In genomic region chr16:91413102-91413844, GRCm38 (mm10) we compare ENCODE assay signal across 12 mouse cellular contexts. TPM values are rescaled to one million over a fixed set of nuclear protein-coding genes. Genes with fewer than 3 reads are reported as not detected.
DNase-seq lines count a peak whose midpoint lies in the region; ATAC-seq and TF ChIP-seq lines count a peak whose summit lies in the region.
"Had no signal": no experiment of that assay in that cellular context is flagged by ENCODE, and none has a peak within 500 bp of the region (broad histone marks: within the 10 kb centered on the region; RNA-seq: fewer than 3 reads in every experiment).

No protein-coding gene starts in this region.

- 28% methylated on average over 12 of the region's 12 CpGs for WGBS in large intestine, adult 2 months

- peak; percentile 19 for DNase-seq in thymus, postnatal 14 days
- no peak for DNase-seq in thymus, postnatal 10 days (ENCODE audit: low spot score in 2 of 2)
- peak; percentile 85 for DNase-seq in large intestine, adult 2 months (ENCODE audit: low read depth, low spot score)
- peak; percentile 76 for DNase-seq in yolk sac, embryonic 10.5 days (ENCODE audit: low spot score)
- DNase-seq in layer of hippocampus, adult 2 months (ENCODE audit: low spot score in 2 of 2), result no peak
- no peak for DNase-seq in retina, embryonic 14.5 days (ENCODE audit: low spot score)
- DNase-seq in gastrocnemius, postnatal 36 days, result no peak

- intact Hi-C loops in gastrocnemius, postnatal 36 days (cut with DNase I), result no loop called here

- TF ChIP-seq CTCF in layer of hippocampus, adult 2 months (conservative IDR thresholded peaks at IDR 0.05), result no peak

- H3K27ac ChIP-seq in layer of hippocampus, adult 2 months, result no peak overlapping the region

- no peak overlapping the region for H3K4me3 ChIP-seq in layer of hippocampus, adult 2 months

- ATAC-seq in granulocyte monocyte progenitor cell, adult 5-6 weeks (replicated peaks; ENCODE audit: poor library complexity, severe bottlenecking), result peak; percentile 47
- ATAC-seq: hindbrain, embryonic 16.5 days; midbrain, embryonic 16.5 days had no signal

RNA-seq across cellular contexts. Expression of gene Il10rb, which starts 7.3 kb away (rescaled TPM):
- total RNA-seq in granulocyte monocyte progenitor cell, adult 5-6 weeks (2014; fragmentation: Nextera tagmentation), result 36.6 and 48.8 TPM in 2 replicates
- total RNA-seq in granulocyte monocyte progenitor cell, adult 5-6 weeks (2017), result 41.3 and 45.8 TPM in 2 replicates
- polyA plus RNA-seq in large intestine, adult 2 months (2012; rRNA removed), result 54.1 and 74.1 TPM in 2 replicates
- 1 to 10 TPM; 8.6 to 9.0 TPM for total RNA-seq in layer of hippocampus, adult 2 months (2021)
- total RNA-seq in gastrocnemius, postnatal 36 days (2021), result 1 to 10 TPM; 6.6 to 6.7 TPM

RNA-seq across cellular contexts. Expression of gene Gm21970, which starts 21.8 kb away (rescaled TPM):
- not detected in 2 replicates for total RNA-seq in granulocyte monocyte progenitor cell, adult 5-6 weeks (2014; fragmentation: Nextera tagmentation)
- total RNA-seq in granulocyte monocyte progenitor cell, adult 5-6 weeks (2017), result not detected in 2 replicates
- not detected in 2 replicates for polyA plus RNA-seq in large intestine, adult 2 months (2012; rRNA removed)
- not detected for total RNA-seq in layer of hippocampus, adult 2 months (2021)
- total RNA-seq in gastrocnemius, postnatal 36 days (2021), result not detected
- polyA plus RNA-seq: embryonic facial prominence, embryonic 14.5 days; hindbrain, embryonic 16.5 days; midbrain, embryonic 16.5 days; stomach, embryonic 14.5 days had no signal

RNA-seq across cellular contexts. Expression of gene Ifnar2, which starts 40.7 kb away (rescaled TPM):
- total RNA-seq in granulocyte monocyte progenitor cell, adult 5-6 weeks (2014; fragmentation: Nextera tagmentation), result 130 and 164 TPM in 2 replicates
- 115 and 139 TPM in 2 replicates for total RNA-seq in granulocyte monocyte progenitor cell, adult 5-6 weeks (2017)
- 16.2 and 20.0 TPM in 2 replicates for polyA plus RNA-seq in large intestine, adult 2 months (2012; rRNA removed)
- total RNA-seq in layer of hippocampus, adult 2 months (2021), result 10 to 100 TPM; 19.8 to 25.5 TPM
- total RNA-seq in gastrocnemius, postnatal 36 days (2021), result 1 to 10 TPM; 7.1 to 7.3 TPM

Comparison
In these comparisons a context has a peak if more than half of its experiments do, and no peak if none do; other contexts are left out.
1. DNase-seq: peak in thymus, postnatal 14 days (single experiment), large intestine, adult 2 months (single experiment) and yolk sac, embryonic 10.5 days (single experiment); none in thymus, postnatal 10 days (0 of 2), layer of hippocampus, adult 2 months (0 of 2), retina, embryonic 14.5 days (single experiment) and gastrocnemius, postnatal 36 days (0 of 2).
2. RNA of gene Ifnar2, which starts 40.7 kb away (total RNA-seq): 115 to 164 TPM in granulocyte monocyte progenitor cell, adult 5-6 weeks; 19.8 to 25.5 TPM in layer of hippocampus, adult 2 months and 7.1 to 7.3 TPM in gastrocnemius, postnatal 36 days; every median in the first group is over 4 times any median in the second.